In genomic region chr6:48178360-48179120, GRCm38 (mm10) we compare ENCODE assay signal across 10 mouse cellular contexts.
A peak's percentile ranks its signal among the peaks of the same experiment; 100 is the strongest.
DNase-seq lines count a peak whose midpoint lies in the region; ATAC-seq lines count a peak whose summit lies in the region.
"Had no signal": no experiment of that assay in that cellular context is flagged by ENCODE, and none has a peak within 500 bp of the region (broad histone marks: within the 10 kb centered on the region; RNA-seq: fewer than 3 reads in every experiment).

No protein-coding gene starts in this region.

- no peaks in the 10 kb centered on the region for H3K9me3 ChIP-seq in lung, embryonic 16.5 days (ENCODE audit: control insufficient read depth, low read length)
- H3K9me3 ChIP-seq in forebrain, embryonic 13.5 days (replicated peaks) = no peaks in the 10 kb centered on the region
- H3K9me3 ChIP-seq in midbrain, embryonic 10.5 days (replicated peaks) = no peaks in the 10 kb centered on the region
- H3K9me3 ChIP-seq: limb, embryonic 12.5 days had no signal

- WGBS in lung, embryonic 16.5 days = 61% methylated on average over 3 of the region's 3 CpGs
- 53% methylated on average over 3 of the region's 3 CpGs for WGBS in forebrain, embryonic 13.5 days
- 65% methylated on average over 3 of the region's 3 CpGs for WGBS in midbrain, embryonic 10.5 days

- H3K9ac ChIP-seq in lung, embryonic 16.5 days (ENCODE audit: low read length) = no peak overlapping the region
- no peak overlapping the region for H3K9ac ChIP-seq in forebrain, embryonic 13.5 days
- H3K9ac ChIP-seq: limb, embryonic 12.5 days had no signal

- H3K27me3 ChIP-seq in lung, embryonic 16.5 days (ENCODE audit: control insufficient read depth, insufficient read depth, low read depth, low read length) = no peaks in the 10 kb centered on the region
- no peaks in the 10 kb centered on the region for H3K27me3 ChIP-seq in forebrain, embryonic 13.5 days
- no peaks in the 10 kb centered on the region for H3K27me3 ChIP-seq in midbrain, embryonic 10.5 days (ENCODE audit: low read depth, poor library complexity, severe bottlenecking)
- H3K27me3 ChIP-seq: limb, embryonic 12.5 days had no signal

- no peak for DNase-seq in lung, adult 18-20 months
- DNase-seq in midbrain, embryonic 10.5 days (ENCODE audit: low spot score) = peak; percentile 16
- peak; percentile 36 for DNase-seq in retina, postnatal 1 day
- DNase-seq in ovary, postnatal 14 days (ENCODE audit: low spot score) = no peak
- no peak for DNase-seq in adrenal gland, postnatal 36 days
- no peak for DNase-seq in layer of hippocampus, postnatal 36 days

- H3K4me3 ChIP-seq in lung, embryonic 16.5 days (ENCODE audit: low read length) = no peak overlapping the region
- no peak overlapping the region for H3K4me3 ChIP-seq in forebrain, embryonic 13.5 days
- H3K4me3 ChIP-seq in midbrain, embryonic 10.5 days = no peak overlapping the region
- H3K4me3 ChIP-seq: limb, embryonic 12.5 days had no signal

- no peak overlapping the region for H3K27ac ChIP-seq in lung, embryonic 16.5 days (ENCODE audit: low read length)
- no peak overlapping the region for H3K27ac ChIP-seq in forebrain, embryonic 13.5 days
- peak overlapping the region; percentile 75 for H3K27ac ChIP-seq in midbrain, embryonic 10.5 days (replicated peaks)
- H3K27ac ChIP-seq: kidney, postnatal 0 days; limb, embryonic 12.5 days had no signal

- peak; percentile 36; the same call in 1 of the 2 replicates for ATAC-seq in lung, embryonic 16.5 days (ENCODE audit: low read depth)
- peak; percentile 63 for ATAC-seq in forebrain, embryonic 13.5 days

- H3K36me3 ChIP-seq in lung, embryonic 16.5 days (ENCODE audit: control insufficient read depth, insufficient read depth, low read length) = no peaks in the 10 kb centered on the region
- H3K36me3 ChIP-seq in forebrain, embryonic 13.5 days (ENCODE audit: poor library complexity, severe bottlenecking) = no peaks in the 10 kb centered on the region
- no peaks in the 10 kb centered on the region for H3K36me3 ChIP-seq in midbrain, embryonic 10.5 days
- H3K36me3 ChIP-seq: limb, embryonic 12.5 days had no signal

- H3K4me1 ChIP-seq in lung, embryonic 16.5 days (replicated peaks; ENCODE audit: control insufficient read depth, insufficient read depth, low read length) = no peaks in the 10 kb centered on the region
- H3K4me1 ChIP-seq in forebrain, embryonic 13.5 days = 0 out of 2 replicates have a peak, but pooled peaks cover 4% of the 10 kb centered on the region
- peaks cover 6% of the 10 kb centered on the region; the same call in 1 of the 2 replicates for H3K4me1 ChIP-seq in midbrain, embryonic 10.5 days

- H3K4me2 ChIP-seq in lung, embryonic 16.5 days (ENCODE audit: low read depth, low read length) = no peak overlapping the region
- H3K4me2 ChIP-seq in forebrain, embryonic 13.5 days = no peak overlapping the region
- H3K4me2 ChIP-seq: limb, embryonic 12.5 days had no signal

Comparison
In these comparisons a context has a peak if more than half of its experiments do, and no peak if none do; other contexts are left out.
1. DNase-seq: peak in midbrain, embryonic 10.5 days (single experiment) and retina, postnatal 1 day (single experiment); none in lung, adult 18-20 months (0 of 2), ovary, postnatal 14 days (single experiment), adrenal gland, postnatal 36 days (0 of 2) and layer of hippocampus, postnatal 36 days (0 of 2).